Mouse (Mus musculus): ENCODE measurements around the gene Pithd1. TPM values are rescaled to one million over a fixed set of nuclear protein-coding genes. Genes with fewer than 3 reads are reported as not detected.

The Pithd1 gene
- polyA plus RNA-seq, 1 experiment: 35.2 TPM

- no peak overlapping the region for H3ac ChIP-seq (ENCODE audit: control insufficient read depth, insufficient read length)
- no peak for TF ChIP-seq MYOD1 (IDR thresholded peaks at IDR 0.05; ENCODE audit: control insufficient read depth in 1 of 3, insufficient read length in 2 of 3, low read depth in 2 of 3)
- TF ChIP-seq CEBPB (IDR thresholded peaks at IDR 0.05; ENCODE audit: insufficient read depth, poor library complexity, severe bottlenecking): no peak
- no peak for TF ChIP-seq USF1 (IDR thresholded peaks at IDR 0.05; ENCODE audit: low read depth)
- TF ChIP-seq TCF3 (IDR thresholded peaks at IDR 0.05; ENCODE audit: insufficient read length, low read depth): no peak
- TF ChIP-seq MYOG (IDR thresholded peaks at IDR 0.05; ENCODE audit: control insufficient read depth in 1 of 3, insufficient read depth in 1 of 3, insufficient read length in 2 of 3, low read depth in 2 of 3): no peak
- no peak for TF ChIP-seq POLR2A (IDR thresholded peaks at IDR 0.05; ENCODE audit: insufficient read length, low read depth)
- TF ChIP-seq SRF (IDR thresholded peaks at IDR 0.05; ENCODE audit: control insufficient read depth, insufficient read length, low read depth): no peak
- no peak for TF ChIP-seq MAX (IDR thresholded peaks at IDR 0.05; ENCODE audit: low read depth)
- TF ChIP-seq E2F4 (IDR thresholded peaks at IDR 0.05; ENCODE audit: insufficient read depth): no peak
- H3K79me2 ChIP-seq (ENCODE audit: control insufficient read depth, insufficient read depth): peaks cover 18% of the 10 kb centered on the region
- no peak overlapping the region for H3K4me2 ChIP-seq (ENCODE audit: low read depth)
- H3K36me3 ChIP-seq (ENCODE audit: control insufficient read depth, insufficient read depth): no peaks in the 10 kb centered on the region
- H3K27me3 ChIP-seq (ENCODE audit: control insufficient read depth, insufficient read depth, insufficient read length): no peaks in the 10 kb centered on the region
- no peak overlapping the region for H3K4me3 ChIP-seq
These were observed 37.6 kb downstream of the Pithd1 start for GRCm38 (mm10) chr4:135949475-135949874.

GRCm38 (mm10) chr4:135948142-135948541 lies 38.9 kb downstream of the Pithd1 start:
- Histone ChIP-seq H3K4me3 (no peak overlapping the region), H3K79me2 (ENCODE audit: control insufficient read depth, insufficient read depth) (peaks cover 18% of the 10 kb centered on the region), H3K27me3 (ENCODE audit: control insufficient read depth, insufficient read depth, insufficient read length) (no peaks in the 10 kb centered on the region), H3ac (ENCODE audit: control insufficient read depth, insufficient read length) (no peak overlapping the region), H3K4me2 (ENCODE audit: low read depth) (peak overlapping the region; percentile 71), H3K36me3 (ENCODE audit: control insufficient read depth, insufficient read depth) (no peaks in the 10 kb centered on the region)
- TF ChIP-seq USF1 (IDR thresholded peaks at IDR 0.05; ENCODE audit: low read depth) (no peak), SRF (IDR thresholded peaks at IDR 0.05; ENCODE audit: control insufficient read depth, insufficient read length, low read depth) (no peak), TCF3 (IDR thresholded peaks at IDR 0.05; ENCODE audit: insufficient read length, low read depth) (no peak), REST (IDR thresholded peaks at IDR 0.05; ENCODE audit: insufficient read depth, insufficient read length) (no peak), POLR2AphosphoS2 (IDR thresholded peaks at IDR 0.05; ENCODE audit: insufficient read length, low read depth) (no peak), TCF12 (IDR thresholded peaks at IDR 0.05; ENCODE audit: insufficient read depth, poor library complexity, severe bottlenecking) (no peak), MYOG (IDR thresholded peaks at IDR 0.05; ENCODE audit: control insufficient read depth in 1 of 3, insufficient read depth in 1 of 3, insufficient read length in 2 of 3, low read depth in 2 of 3) (no peak), POLR2A (IDR thresholded peaks at IDR 0.05; ENCODE audit: insufficient read length, low read depth) (no peak), CEBPB (IDR thresholded peaks at IDR 0.05; ENCODE audit: insufficient read depth, poor library complexity, severe bottlenecking) (no peak), MYOD1 (IDR thresholded peaks at IDR 0.05; ENCODE audit: control insufficient read depth in 1 of 3, insufficient read length in 2 of 3, low read depth in 2 of 3) (no peak), E2F4 (IDR thresholded peaks at IDR 0.05; ENCODE audit: insufficient read depth) (no peak), MAX (IDR thresholded peaks at IDR 0.05; ENCODE audit: low read depth) (no peak)

- H3K4me3 ChIP-seq: peak overlapping the region; percentile 91
- TF ChIP-seq USF1 (IDR thresholded peaks at IDR 0.05; ENCODE audit: low read depth) (no peak), SRF (IDR thresholded peaks at IDR 0.05; ENCODE audit: control insufficient read depth, insufficient read length, low read depth) (no peak), MYOD1 (IDR thresholded peaks at IDR 0.05; ENCODE audit: control insufficient read depth in 1 of 3, insufficient read length in 2 of 3, low read depth in 2 of 3) (no peak), MAX (IDR thresholded peaks at IDR 0.05; ENCODE audit: low read depth) (no peak)
These were observed 40.3 kb downstream of the Pithd1 start for GRCm38 (mm10) chr4:135946659-135947301.

GRCm38 (mm10) chr4:135946278-135946658 lies 40.8 kb downstream of the Pithd1 start, which contains the start of gene Hmgcl:
Gene Hmgcl (plus strand): TSS chr4:135946448.
- no peak for TF ChIP-seq MAX (IDR thresholded peaks at IDR 0.05; ENCODE audit: low read depth)
- TF ChIP-seq POLR2A (IDR thresholded peaks at IDR 0.05; ENCODE audit: insufficient read length, low read depth): peak; percentile 93
- TF ChIP-seq POLR2AphosphoS2 (IDR thresholded peaks at IDR 0.05; ENCODE audit: insufficient read length, low read depth): peak; percentile 92
- peak; percentile 94 for TF ChIP-seq USF1 (IDR thresholded peaks at IDR 0.05; ENCODE audit: low read depth)
- TF ChIP-seq TCF12 (IDR thresholded peaks at IDR 0.05; ENCODE audit: insufficient read depth, poor library complexity, severe bottlenecking): no peak
- no peak for TF ChIP-seq TCF3 (IDR thresholded peaks at IDR 0.05; ENCODE audit: insufficient read length, low read depth)
- TF ChIP-seq MYOD1 (IDR thresholded peaks at IDR 0.05; ENCODE audit: control insufficient read depth in 1 of 3, insufficient read length in 2 of 3, low read depth in 2 of 3): no peak
- TF ChIP-seq REST (IDR thresholded peaks at IDR 0.05; ENCODE audit: insufficient read depth, insufficient read length): no peak
- no peak for TF ChIP-seq CEBPB (IDR thresholded peaks at IDR 0.05; ENCODE audit: insufficient read depth, poor library complexity, severe bottlenecking)
- no peak for TF ChIP-seq SRF (IDR thresholded peaks at IDR 0.05; ENCODE audit: control insufficient read depth, insufficient read length, low read depth)
- TF ChIP-seq E2F4 (IDR thresholded peaks at IDR 0.05; ENCODE audit: insufficient read depth): no peak
- TF ChIP-seq MYOG (IDR thresholded peaks at IDR 0.05; ENCODE audit: control insufficient read depth in 1 of 3, insufficient read depth in 1 of 3, insufficient read length in 2 of 3, low read depth in 2 of 3): no peak
- Histone ChIP-seq H3K4me2 (ENCODE audit: low read depth) (peak within 1 kb of the TSS; percentile 82), H3ac (ENCODE audit: control insufficient read depth, insufficient read length) (peak within 1 kb of the TSS; percentile 6), H3K27me3 (ENCODE audit: control insufficient read depth, insufficient read depth, insufficient read length) (no peaks in the 10 kb centered on the region), H3K79me2 (ENCODE audit: control insufficient read depth, insufficient read depth) (peaks cover 18% of the 10 kb centered on the region), H3K36me3 (ENCODE audit: control insufficient read depth, insufficient read depth) (no peaks in the 10 kb centered on the region), H3K4me3 (peak within 1 kb of the TSS; percentile 91)

More at GRCm38 (mm10) chr4:135946659-135947301, 40.3 kb downstream of the Pithd1 start:
- peak overlapping the region; percentile 71 for H3K4me2 ChIP-seq (ENCODE audit: low read depth)
- no peaks in the 10 kb centered on the region for H3K36me3 ChIP-seq (ENCODE audit: control insufficient read depth, insufficient read depth)
- H3K27me3 ChIP-seq (ENCODE audit: control insufficient read depth, insufficient read depth, insufficient read length): no peaks in the 10 kb centered on the region
- peaks cover 18% of the 10 kb centered on the region for H3K79me2 ChIP-seq (ENCODE audit: control insufficient read depth, insufficient read depth)
- peak overlapping the region; percentile 6 for H3ac ChIP-seq (ENCODE audit: control insufficient read depth, insufficient read length)

Data from myocyte (in vitro differentiated cells).